Mouse (Mus musculus) lung, postnatal 0 days (tissue): Measurements from ENCODE around the gene Rcn1.

ENCODE experiments used
- CTCF ChIP-seq: IDR thresholded peaks from 2 replicates; pipeline ENCODE4 v1.5.1; 2016; ENCODE audit warnings: antibody characterized with exemption, mild to moderate bottlenecking
- EP300 ChIP-seq: IDR thresholded peaks from 2 replicates; pipeline ENCODE4 v1.6.1; 2016; ENCODE audit warnings: antibody characterized with exemption, mild to moderate bottlenecking, control low read depth

DNA sequence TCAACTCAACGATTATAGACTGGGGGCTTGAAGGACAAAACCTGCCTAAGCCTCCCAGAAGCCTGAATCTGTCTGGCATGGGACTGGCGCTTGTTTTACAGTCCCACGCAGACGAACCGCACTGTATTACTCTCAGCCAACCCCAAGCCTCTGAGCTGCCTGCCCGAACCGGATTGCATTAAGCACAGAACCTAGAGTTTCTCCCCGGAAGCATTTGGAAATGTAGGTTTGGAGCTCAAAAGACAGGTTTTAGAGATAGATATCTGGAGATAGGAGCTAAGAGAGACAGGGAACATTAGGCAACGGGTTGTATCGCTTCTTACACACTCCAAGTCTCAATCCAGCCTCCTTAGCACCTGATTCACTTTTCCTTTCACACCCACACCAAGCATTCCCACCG is 25.5 kb downstream of the Rcn1 start:
- TF ChIP-seq CTCF = no peak
- TF ChIP-seq EP300 = no peak
